Mouse (Mus musculus) olfactory bulb, adult 2 months (tissue): ENCODE results near the gene Frmd4a.

Experiments
- CTCF ChIP-seq: fragments of 200-500 bp; IDR thresholded peaks from 2 replicates; pipeline ENCODE4 v1.5.1; 2012; ENCODE audit warnings: low read depth, mild to moderate bottlenecking, low read length, moderate library complexity; ENCODE audit not compliant: insufficient read depth
- POLR2A ChIP-seq: fragments of 200-500 bp; IDR thresholded peaks from 2 replicates; pipeline ENCODE4 v1.6.1; 2012; ENCODE audit warnings: mild to moderate bottlenecking, low read depth, low read length, moderate library complexity; ENCODE audit not compliant: insufficient read depth

GRCm38 (mm10) chr2:4494478-4494877 lies 477.0 kb downstream of the Frmd4a start:
- no peak for TF ChIP-seq POLR2A
- no peak for TF ChIP-seq CTCF
